Mouse (Mus musculus) retina, postnatal 1 day (tissue): ENCODE measurements around the gene Mcm6.
"Not testable (repeated sequence)": the region's sequence is repeated elsewhere in the genome, so short reads cannot be mapped to it uniquely, and the experiment has no call there.

Experiments used
- DNase-seq: peaks from one replicate; pipeline ENCODE4 v3.0.0-alpha.2; 2012

Mcm6 gene

DNA sequence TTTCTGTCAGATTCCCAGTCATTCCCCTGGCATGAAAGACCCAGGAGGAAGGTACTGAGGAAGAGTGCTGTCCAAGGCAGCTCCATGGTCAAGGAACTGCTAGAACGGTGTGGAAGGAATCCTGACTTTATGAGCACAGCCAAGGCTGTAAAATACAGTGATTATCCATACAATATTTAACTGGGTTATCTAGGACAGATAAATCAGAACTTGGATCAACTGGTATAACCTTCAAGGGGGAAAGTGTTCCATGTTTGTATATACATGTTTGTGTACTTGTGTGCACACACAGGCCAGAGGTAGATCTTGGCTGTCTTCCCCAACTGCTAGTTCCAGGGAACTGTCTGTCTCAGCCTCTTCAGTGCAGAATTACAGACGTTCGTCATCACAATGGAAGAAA is 31.2 kb downstream of the Mcm6 start, which contains the start of gene Lct:
Gene Lct, minus strand, starts transcription at position 101 of the 400 bp plus-strand sequence.
- DNase-seq = no peak

DNA sequence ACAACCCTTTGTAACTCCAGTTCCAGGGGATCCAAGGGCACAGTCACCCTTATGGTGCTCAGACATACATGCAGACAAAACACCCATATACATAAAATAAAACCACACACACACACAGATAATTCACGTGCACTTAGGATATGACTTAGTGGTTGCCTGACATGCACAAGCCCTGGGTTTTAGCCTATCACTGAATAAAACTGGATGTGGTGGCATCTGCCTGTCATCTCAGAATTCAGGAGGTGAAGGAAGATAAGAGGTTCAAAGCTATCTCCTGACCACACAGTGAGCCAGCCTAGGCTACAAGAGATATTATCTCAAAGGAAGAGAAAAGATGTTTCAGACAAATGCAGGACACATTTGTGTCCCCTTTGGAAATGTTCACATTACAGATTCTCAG is 32.3 kb downstream of the Mcm6 start:
- no peak for DNase-seq

DNA sequence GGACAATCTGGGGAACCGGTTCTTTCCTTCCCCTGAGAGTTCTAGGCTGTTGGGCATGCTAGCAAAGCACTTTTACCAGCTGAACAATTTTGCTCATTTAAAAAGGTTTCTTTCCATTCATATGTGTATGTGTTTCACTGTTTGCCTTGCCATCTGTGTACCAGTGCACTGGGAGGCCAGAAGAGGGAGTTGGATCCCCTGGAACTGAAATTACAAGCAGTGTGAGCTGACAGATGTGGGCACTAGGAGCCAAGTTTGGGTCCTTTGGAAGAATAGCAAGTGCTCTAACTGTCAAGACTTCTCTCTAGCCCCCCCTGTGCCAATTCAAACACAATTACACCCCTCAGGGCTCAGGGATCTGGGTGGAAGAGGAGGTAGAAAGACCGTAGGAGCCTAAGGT is 34.7 kb downstream of the Mcm6 start:
- DNase-seq = no peak

DNA sequence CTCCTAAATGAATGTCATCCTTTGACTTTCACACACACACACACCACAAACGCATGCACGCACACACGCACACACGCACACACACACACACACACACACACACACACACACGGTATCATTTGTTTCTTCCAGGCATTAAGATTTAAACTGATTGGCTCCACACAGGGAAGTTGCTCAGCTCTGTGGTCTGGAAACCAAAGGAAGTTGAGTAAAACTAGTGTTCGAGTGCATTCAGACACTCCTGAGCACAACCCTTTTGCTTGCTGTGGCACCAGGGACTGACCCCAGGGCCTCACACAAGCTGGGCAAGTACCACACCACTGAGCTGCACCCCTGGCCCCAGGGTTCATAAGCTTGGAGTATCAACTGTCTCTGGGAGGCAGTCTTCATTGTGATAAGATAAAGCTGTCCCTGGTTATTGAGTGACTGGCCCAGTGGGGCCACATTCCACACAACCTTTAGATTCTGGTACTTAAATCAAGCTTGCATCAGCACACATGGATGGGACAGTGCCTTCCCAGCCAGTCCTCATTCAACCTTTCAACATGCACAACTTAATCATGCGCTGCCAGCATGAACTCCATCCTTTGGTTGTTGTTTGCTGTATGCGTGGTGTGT is 36.3 kb downstream of the Mcm6 start:
- DNase-seq = no peak

DNA sequence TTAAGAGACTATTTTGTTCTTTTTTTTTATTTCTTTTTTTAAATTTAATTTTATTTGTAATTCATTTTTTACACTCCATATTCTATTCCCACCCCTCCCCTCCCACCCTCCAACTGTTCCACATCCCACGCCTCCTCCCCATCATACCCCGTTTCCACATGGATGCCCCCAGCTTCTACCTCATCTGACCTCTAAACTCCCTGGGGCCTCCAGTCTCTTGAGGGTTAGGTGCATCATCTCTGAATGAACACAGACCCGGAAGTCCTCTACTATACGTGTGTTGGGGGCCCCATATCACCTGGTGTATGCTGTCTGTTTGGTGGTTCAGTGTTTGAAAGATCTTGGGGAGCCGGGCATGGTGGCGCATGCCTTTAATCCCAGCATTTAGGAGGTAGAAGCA is 40.2 kb downstream of the Mcm6 start:
- not testable (repeated sequence) for DNase-seq

DNA sequence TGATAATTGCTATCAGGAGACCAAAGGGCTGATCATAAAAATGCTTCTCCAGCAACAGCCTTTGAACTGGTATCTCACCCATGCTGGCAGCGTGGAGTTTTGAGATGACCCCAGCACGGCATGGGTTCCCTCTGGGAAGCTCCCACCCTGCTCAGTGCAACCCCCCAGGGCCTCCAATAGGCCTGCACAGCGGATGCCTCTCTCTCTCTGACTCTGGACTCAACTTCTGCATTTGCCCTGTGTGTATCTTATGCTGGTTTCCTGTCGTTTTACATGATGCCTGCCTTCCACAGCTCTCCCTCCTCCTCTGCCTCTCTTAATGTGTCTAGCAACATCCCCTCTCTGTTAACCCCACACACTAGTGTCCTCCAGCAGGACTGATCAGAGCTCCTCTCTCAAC is 44.8 kb downstream of the Mcm6 start:
- DNase-seq = no peak

DNA sequence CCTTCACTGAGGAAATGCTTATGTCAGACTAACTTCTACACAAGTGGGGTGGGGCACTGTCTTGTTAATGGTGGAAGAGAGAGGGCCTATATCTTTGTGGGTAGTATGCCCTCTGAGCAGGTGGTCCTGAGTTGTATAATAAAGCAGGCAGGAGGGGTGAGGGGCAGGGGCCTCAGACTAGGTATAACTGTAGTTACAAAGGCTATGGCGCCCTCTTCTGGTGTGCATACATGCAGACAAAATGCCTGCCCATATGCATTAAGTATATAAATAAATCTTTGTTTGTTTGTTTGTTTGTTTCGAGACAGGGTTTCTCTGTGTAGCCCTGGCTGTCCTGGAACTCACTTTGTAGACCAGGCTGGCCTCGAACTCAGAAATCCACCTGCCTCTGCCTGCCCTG is 50.4 kb downstream of the Mcm6 start:
- peak; percentile 24 for DNase-seq

DNA sequence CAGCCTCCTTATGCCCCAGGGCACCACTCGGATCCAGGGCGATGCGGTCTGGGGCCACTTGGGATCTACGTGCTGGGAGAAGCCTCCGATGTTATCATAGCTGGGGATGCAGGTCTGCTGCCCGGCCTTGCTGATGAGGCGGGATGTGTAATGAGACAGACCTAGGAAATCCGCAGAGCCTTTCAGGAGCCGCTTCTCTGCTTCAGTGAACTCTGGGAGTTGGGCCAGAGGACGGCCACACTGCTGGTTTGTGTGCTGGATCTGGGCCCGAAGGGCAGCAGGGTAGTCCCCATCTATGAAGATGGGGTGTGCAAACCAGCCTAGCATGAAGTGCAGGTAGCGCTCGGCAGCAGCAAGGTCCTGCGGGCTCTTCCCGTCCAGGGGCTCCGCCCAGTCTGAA is 55.6 kb downstream of the Mcm6 start:
- DNase-seq = no peak

DNA sequence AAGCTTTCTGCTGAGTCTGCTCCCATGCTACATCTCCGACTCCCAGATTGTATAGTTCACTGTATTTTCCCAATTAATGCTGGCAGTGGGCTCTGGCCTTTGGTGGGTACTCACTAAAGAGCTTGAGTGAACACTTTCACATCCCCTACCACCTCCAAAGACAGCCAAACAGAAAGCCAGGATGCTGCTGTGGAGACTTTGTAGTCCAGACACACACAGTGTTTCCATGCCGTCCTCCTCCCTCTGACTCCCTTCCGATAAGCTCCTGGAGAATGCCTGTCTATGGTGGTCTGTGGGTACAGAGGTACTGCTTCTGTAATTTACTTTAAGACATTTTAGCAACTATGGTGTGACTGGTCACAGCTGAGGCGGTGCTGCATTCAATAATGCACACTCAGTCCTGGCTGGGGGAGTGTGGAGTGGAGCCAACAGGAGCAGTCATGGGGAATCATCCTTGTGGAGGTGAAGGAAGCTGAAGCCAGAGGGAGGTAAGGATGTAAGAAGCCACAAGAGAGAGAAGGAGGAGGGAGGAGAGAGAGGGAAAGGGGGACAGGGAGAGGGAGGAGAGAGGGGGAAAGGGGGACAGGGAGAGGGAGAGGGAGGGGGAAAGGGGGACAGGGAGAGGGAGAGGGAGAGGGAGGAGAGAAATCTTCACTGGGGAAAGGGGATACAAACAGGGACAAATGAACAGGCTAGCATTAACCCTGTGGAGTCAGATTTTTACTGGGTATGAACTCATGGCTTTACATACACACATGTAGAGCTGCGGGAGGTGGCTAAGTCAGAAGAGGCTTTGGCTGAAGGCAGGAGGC is 63.5 kb downstream of the Mcm6 start:
- peak; percentile 83 for DNase-seq

DNA sequence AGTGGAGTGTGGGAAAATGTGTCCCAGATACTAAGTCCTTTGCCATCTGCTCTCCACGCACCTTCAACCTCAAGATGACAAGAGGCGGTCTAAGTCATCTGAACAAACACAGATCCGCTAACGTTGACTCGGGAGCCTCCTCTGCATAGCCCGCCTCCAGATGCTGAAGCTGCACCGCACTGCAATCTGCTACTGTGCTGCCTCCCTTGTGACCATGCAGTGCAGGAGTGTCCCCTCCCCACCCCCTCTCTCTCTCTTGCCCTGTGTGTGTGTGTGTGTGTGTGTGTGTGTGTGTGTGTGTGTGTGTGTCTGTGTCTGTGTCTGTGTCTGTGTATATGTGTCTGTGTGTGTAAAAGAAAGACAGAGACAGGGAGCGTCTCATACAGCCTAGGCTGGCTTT is 64.2 kb downstream of the Mcm6 start:
- DNase-seq = peak; percentile 50

DNA sequence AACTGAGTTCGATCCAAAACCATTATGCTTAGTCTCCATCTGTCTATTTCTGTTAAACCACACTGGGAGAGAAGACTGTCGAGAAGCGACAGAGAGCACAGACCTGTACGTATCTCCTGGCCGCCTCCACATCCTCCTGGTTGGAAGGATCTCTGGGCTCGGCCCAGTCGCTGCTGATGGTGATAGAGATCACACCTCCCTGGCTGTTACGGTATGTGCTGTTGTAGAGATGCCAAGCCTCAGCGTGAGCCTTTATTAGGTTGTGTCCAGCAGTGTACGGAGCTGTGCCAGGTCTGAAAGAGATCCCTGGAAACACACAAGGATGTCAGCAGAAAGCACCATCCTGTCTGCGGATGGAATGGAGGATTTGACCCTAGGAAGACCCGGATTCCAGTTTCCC is 65.9 kb downstream of the Mcm6 start:
- no peak for DNase-seq

DNA sequence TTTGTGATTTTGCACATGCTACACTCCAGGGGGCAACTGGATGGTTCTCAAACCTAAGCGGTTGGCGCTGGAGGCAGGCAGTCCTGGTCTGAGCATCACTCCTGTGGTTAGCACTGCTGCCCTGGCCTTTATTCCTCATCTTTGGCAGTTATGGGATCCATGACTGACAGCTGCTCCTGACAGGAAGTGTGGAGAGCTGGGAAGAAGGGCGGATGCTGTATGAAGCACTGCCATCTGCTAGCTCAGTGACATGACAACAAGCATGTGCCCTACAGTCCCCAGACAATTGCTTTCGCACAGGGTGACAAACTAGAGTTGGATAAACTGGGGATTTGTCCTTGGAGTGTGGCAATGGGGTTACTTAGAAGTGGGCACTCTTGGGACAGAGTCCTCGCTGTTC is 69.2 kb downstream of the Mcm6 start:
- peak; percentile 17 for DNase-seq

DNA sequence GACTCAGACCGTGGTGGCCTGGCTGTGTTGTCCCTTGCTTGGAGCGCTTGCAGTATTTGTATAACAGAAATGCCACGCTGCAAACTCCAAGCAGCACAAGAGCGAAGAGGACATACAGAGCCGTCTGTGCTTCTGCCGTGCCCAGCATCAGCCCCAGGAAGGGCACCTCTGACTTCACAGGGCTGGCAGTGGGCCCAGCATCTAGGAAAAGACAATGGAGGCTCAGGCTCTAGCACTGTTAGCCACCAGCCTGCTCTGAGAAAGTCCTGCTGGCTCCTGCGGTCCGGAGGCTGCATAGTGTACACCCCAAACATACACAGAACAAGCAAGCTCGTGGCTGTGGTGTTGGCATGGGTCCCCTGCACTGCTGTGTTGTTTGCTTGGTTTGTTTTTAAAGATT is 74.3 kb downstream of the Mcm6 start:
- DNase-seq = no peak

DNA sequence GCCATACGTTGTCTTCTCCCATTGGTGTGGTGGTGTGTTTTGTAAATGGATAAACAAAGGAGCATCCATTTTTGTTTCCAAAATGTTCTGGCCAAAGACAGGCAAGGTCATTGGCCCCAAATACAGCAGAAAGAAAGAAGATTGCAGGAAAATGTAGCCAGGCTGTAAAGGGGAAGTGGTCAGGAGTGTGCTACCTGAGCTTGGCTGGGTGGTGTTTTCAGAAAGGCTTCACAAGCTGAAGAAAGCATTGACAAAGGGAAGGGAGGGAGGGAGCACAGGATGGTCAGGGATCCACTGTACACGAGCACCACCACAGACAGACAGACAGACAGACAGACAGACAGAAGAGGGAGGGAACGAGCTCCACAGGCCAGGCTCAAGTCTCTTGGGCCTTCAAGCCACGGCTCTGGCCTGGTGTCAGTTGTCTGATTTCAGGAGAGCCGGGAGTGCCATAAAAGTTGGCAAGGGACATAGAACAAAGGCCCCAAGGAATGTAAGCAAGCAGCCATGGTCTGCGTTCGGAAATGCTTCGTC is 75.2 kb downstream of the Mcm6 start:
- DNase-seq = no peak

DNA sequence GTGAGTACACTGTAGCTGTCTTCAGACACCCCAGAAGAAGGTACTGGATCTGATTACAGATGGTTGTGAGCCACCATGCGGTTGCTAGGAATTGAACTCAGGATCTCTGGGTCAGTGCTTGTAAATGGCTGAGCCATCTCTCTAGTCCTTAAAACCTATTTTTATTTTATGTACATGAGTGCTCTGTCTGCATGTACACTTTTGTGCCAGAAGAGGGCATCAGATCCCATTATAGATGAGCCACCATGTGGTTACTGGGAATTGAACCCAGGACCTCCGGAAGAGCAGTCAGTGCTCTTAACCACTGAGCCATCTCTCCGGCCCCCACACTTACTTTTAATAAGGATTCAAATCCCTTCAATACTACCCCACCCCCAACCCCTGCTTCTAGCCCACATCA is 76.5 kb downstream of the Mcm6 start:
- DNase-seq = no peak

DNA sequence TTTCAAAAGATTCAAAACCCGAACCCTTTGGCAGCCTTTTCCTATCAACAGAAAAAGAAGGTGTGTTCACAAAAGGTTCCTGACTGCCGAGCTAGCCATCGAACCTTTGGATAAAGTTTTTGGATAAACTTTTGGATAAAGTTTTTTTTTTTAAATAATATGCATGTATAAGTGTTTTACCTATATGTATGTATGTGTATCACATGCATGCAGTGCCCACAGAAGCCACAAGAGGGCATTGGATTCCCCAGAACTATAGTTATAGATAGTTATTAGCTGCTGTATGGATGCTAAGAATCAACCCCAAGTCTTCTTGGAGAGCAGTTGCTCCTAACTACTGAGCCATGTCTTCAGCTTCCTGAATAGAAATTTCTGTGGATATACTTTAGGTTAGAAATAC is 77.7 kb downstream of the Mcm6 start:
- DNase-seq = no peak
